Mouse (Mus musculus) hindbrain, embryonic 11.5 days (tissue): ENCODE results near the gene Ly6g5b. TPM values are rescaled to one million over a fixed set of nuclear protein-coding genes. Genes with fewer than 3 reads are reported as not detected.

Experiments
- ATAC-seq: fragments of 200-750 bp; cut with Nextera tagmentation; 2 replicates; pipeline ENCODE4 v1.8.0; 2017; ENCODE audit warnings: mild to moderate bottlenecking, moderate TSS enrichment, moderate library complexity; ENCODE audit not compliant: low FRiP score
- DNase-seq: peaks from one replicate; pipeline ENCODE4 v3.0.0-alpha.2; 2015; ENCODE audit warnings: low spot score
- H3K27ac ChIP-seq: fragments of 300-500 bp; sonication (generic); 2 replicates; pipeline ENCODE4 v1.5.1; 2014; ENCODE audit warnings: mild to moderate bottlenecking, low read depth, low read length
- H3K27me3 ChIP-seq: fragments of 300-500 bp; sonication (generic); 2 replicates; pipeline ENCODE4 v1.6.1; 2014; ENCODE audit warnings: mild to moderate bottlenecking, low read length, moderate library complexity, mixed read lengths; ENCODE audit not compliant: control insufficient read depth, insufficient read depth
- H3K36me3 ChIP-seq: fragments of 300-500 bp; sonication (generic); 2 replicates; pipeline ENCODE4 v1.6.1; 2014; ENCODE audit warnings: mild to moderate bottlenecking, low read length, moderate library complexity, mixed read lengths; ENCODE audit not compliant: control insufficient read depth, insufficient read depth
- H3K4me1 ChIP-seq: fragments of 300-500 bp; sonication (generic); replicated peaks from 2 replicates; pipeline ENCODE4 v1.6.1; 2014; ENCODE audit warnings: low read length, mixed read lengths; ENCODE audit not compliant: control insufficient read depth, insufficient read depth
- H3K4me2 ChIP-seq: fragments of 300-500 bp; sonication (generic); replicated peaks from 2 replicates; pipeline ENCODE4 v1.6.1; 2014; ENCODE audit warnings: mild to moderate bottlenecking, low read depth, low read length
- H3K4me3 ChIP-seq: fragments of 300-500 bp; sonication (generic); 2 replicates; pipeline ENCODE4 v1.5.1; 2014; ENCODE audit warnings: low read depth, low read length
- H3K9ac ChIP-seq: fragments of 300-500 bp; sonication (generic); 2 replicates; pipeline ENCODE4 v1.6.1; 2014; ENCODE audit warnings: low read depth, low read length
- H3K9me3 ChIP-seq: fragments of 300-500 bp; sonication (generic); 2 replicates; pipeline ENCODE4 v1.6.1; 2016; ENCODE audit warnings: low read length; ENCODE audit not compliant: control insufficient read depth
- WGBS: fragments of 180-500 bp; shearing (Covaris S2); extraction: QIAGEN DNeasy Blood & Tissue Kit; methylation state at CpG from one replicate; pipeline ENCODE4 v1.1.7; 2014; 5-methylcytosine and 5-hydroxymethylcytosine counted together
- polyA plus RNA-seq: library from polyadenylated mRNA; unstranded; fragments of >200 nt; fragmentation: Nextera tagmentation; extraction: Ambion mirVana; gene quantifications from 2 replicates; pipeline ENCODE4 v1.2.1, GENCODE M21; 2014

Ly6g5b gene
- polyA plus RNA-seq, 1 experiment from 2014 or later = 0.96 TPM

- H3K27ac ChIP-seq = no peak overlapping the region; the same call in 1 of the 2 replicates
- no peak overlapping the region for H3K9ac ChIP-seq
- H3K27me3 ChIP-seq = no peaks in the 10 kb centered on the region
- WGBS = 95% methylated on average over 15 of the region's 15 CpGs
- peaks cover 7% of the 10 kb centered on the region; the same call in 1 of the 2 replicates for H3K4me1 ChIP-seq
- H3K36me3 ChIP-seq = 0 out of 2 replicates have a peak, but pooled peaks cover 6% of the 10 kb centered on the region
- no peak overlapping the region for H3K4me2 ChIP-seq
- DNase-seq (no peak), ATAC-seq (no peak)
- no peak overlapping the region for H3K4me3 ChIP-seq
- H3K9me3 ChIP-seq = no peaks in the 10 kb centered on the region
Measured at GRCm38 (mm10) chr17:35094475-35095365, 20.5 kb downstream of the Ly6g5b start.

GRCm38 (mm10) chr17:35092403-35093198 is 22.6 kb downstream of the Ly6g5b start:
- Histone ChIP-seq H3K4me1 (peaks cover 7% of the 10 kb centered on the region; the same call in 1 of the 2 replicates), H3K4me2 (no peak overlapping the region), H3K9me3 (no peaks in the 10 kb centered on the region), H3K36me3 (0 out of 2 replicates have a peak, but pooled peaks cover 6% of the 10 kb centered on the region), H3K4me3 (no peak overlapping the region), H3K27me3 (no peaks in the 10 kb centered on the region), H3K27ac (no peak overlapping the region), H3K9ac (no peak overlapping the region)
- DNase-seq = no peak
- WGBS = 93% methylated on average over 14 of the region's 14 CpGs
- no peak for ATAC-seq

GRCm38 (mm10) chr17:35090166-35090932 is 24.9 kb downstream of the Ly6g5b start:
- no peaks in the 10 kb centered on the region for H3K27me3 ChIP-seq
- WGBS = 76% methylated on average over 8 of the region's 8 CpGs
- H3K4me1 ChIP-seq = peaks cover 7% of the 10 kb centered on the region; the same call in 1 of the 2 replicates
- H3K9ac ChIP-seq = peak overlapping the region; percentile 83
- no peak overlapping the region for H3K27ac ChIP-seq
- H3K4me3 ChIP-seq = peak overlapping the region; percentile 54
- peak overlapping the region; percentile 47 for H3K4me2 ChIP-seq
- H3K36me3 ChIP-seq = 0 out of 2 replicates have a peak, but pooled peaks cover 6% of the 10 kb centered on the region
- no peaks in the 10 kb centered on the region for H3K9me3 ChIP-seq
- DNase-seq = no peak
- no peak for ATAC-seq

GRCm38 (mm10) chr17:35088825-35089644 is 26.2 kb downstream of the Ly6g5b start, which contains the start of gene Abhd16a:
Abhd16a (plus strand) TSS chr17:35089263.
- H3K9ac ChIP-seq = peak within 1 kb of the TSS; percentile 83
- DNase-seq (peak; percentile 96), ATAC-seq (peak; percentile 98)
- H3K27me3 ChIP-seq = no peaks in the 10 kb centered on the region
- 0 out of 2 replicates have a peak, but pooled peaks cover 6% of the 10 kb centered on the region for H3K36me3 ChIP-seq
- no peaks in the 10 kb centered on the region for H3K9me3 ChIP-seq
- H3K4me1 ChIP-seq = peaks cover 7% of the 10 kb centered on the region; the same call in 1 of the 2 replicates
- H3K4me2 ChIP-seq = peak within 1 kb of the TSS; percentile 47
- WGBS = 3% methylated on average over 61 of the region's 67 CpGs
- H3K27ac ChIP-seq = peak within 1 kb of the TSS; percentile 95
- H3K4me3 ChIP-seq = peak within 1 kb of the TSS; percentile 54

GRCm38 (mm10) chr17:35088151-35088550 is 27.1 kb downstream of the Ly6g5b start:
- 64% methylated on average over 2 of the region's 2 CpGs for WGBS
- DNase-seq (no peak), ATAC-seq (no peak)
- no peaks in the 10 kb centered on the region for H3K9me3 ChIP-seq
- H3K27me3 ChIP-seq = no peaks in the 10 kb centered on the region
- no peak overlapping the region for H3K4me2 ChIP-seq
- H3K36me3 ChIP-seq = 0 out of 2 replicates have a peak, but pooled peaks cover 6% of the 10 kb centered on the region
- no peak overlapping the region for H3K9ac ChIP-seq
- no peak overlapping the region for H3K4me3 ChIP-seq
- H3K27ac ChIP-seq = no peak overlapping the region
- H3K4me1 ChIP-seq = peaks cover 7% of the 10 kb centered on the region; the same call in 1 of the 2 replicates

- Histone ChIP-seq H3K27ac (no peak within 1 kb of the TSS), H3K4me2 (no peak within 1 kb of the TSS), H3K36me3 (no peaks in the 10 kb centered on the region), H3K27me3 (no peaks in the 10 kb centered on the region), H3K9me3 (no peaks in the 10 kb centered on the region), H3K9ac (no peak within 1 kb of the TSS), H3K4me1 (peaks cover 4% of the 10 kb centered on the region; the same call in 1 of the 2 replicates), H3K4me3 (no peak within 1 kb of the TSS)
- ATAC-seq = no peak
- no peak for DNase-seq
- 83% methylated on average over 7 of the region's 7 CpGs for WGBS
Measured at GRCm38 (mm10) chr17:35085208-35085865, 29.9 kb downstream of the Ly6g5b start, which contains the start of gene Ly6g6f. Ly6g6f (minus strand) TSS chr17:35085610.

- H3K9me3 ChIP-seq = no peaks in the 10 kb centered on the region
- H3K4me3 ChIP-seq = no peak overlapping the region
- ATAC-seq = no peak
- no peaks in the 10 kb centered on the region for H3K36me3 ChIP-seq
- H3K27me3 ChIP-seq = no peaks in the 10 kb centered on the region
- 86% methylated on average over 3 of the region's 3 CpGs for WGBS
- H3K4me1 ChIP-seq = no peaks in the 10 kb centered on the region
- no peak overlapping the region for H3K4me2 ChIP-seq
- no peak overlapping the region for H3K9ac ChIP-seq
- DNase-seq = no peak
- H3K27ac ChIP-seq = no peak overlapping the region
Measured at GRCm38 (mm10) chr17:35083929-35084497, 31.2 kb downstream of the Ly6g5b start.
